Mouse (Mus musculus) myocyte (in vitro differentiated cells): ENCODE data around the gene Vps33b. TPM values are rescaled to one million over a fixed set of nuclear protein-coding genes. Genes with fewer than 3 reads are reported as not detected.

ENCODE experiments used
- H3K27me3 ChIP-seq: one replicate; pipeline ENCODE4 v1.6.1; 2011; ENCODE audit not compliant: control insufficient read depth, insufficient read depth, insufficient read length
- H3K36me3 ChIP-seq: one replicate; pipeline ENCODE4 v1.6.1; 2011; ENCODE audit not compliant: control insufficient read depth, insufficient read depth
- H3K4me2 ChIP-seq: one replicate; pipeline ENCODE4 v1.6.1; 2011; ENCODE audit warnings: low read depth, control low read depth
- H3K4me3 ChIP-seq: one replicate; pipeline ENCODE4 v1.5.1; 2011; ENCODE audit warnings: mild to moderate bottlenecking, control low read depth, moderate library complexity
- H3K79me2 ChIP-seq: one replicate; pipeline ENCODE4 v1.6.1; 2011; ENCODE audit not compliant: control insufficient read depth, insufficient read depth
- H3ac ChIP-seq: one replicate; pipeline ENCODE4 v1.6.1; 2011; ENCODE audit not compliant: control insufficient read depth, insufficient read length
- CEBPB ChIP-seq: IDR thresholded peaks from 2 replicates; pipeline ENCODE4 v1.6.1; 2011; ENCODE audit warnings: mild to moderate bottlenecking, moderate library complexity; ENCODE audit not compliant: poor library complexity, insufficient read depth, severe bottlenecking
- E2F4 ChIP-seq: IDR thresholded peaks from one replicate; pipeline ENCODE4 v1.6.1; 2011; ENCODE audit warnings: mild to moderate bottlenecking, control low read depth, moderate library complexity; ENCODE audit not compliant: insufficient read depth
- MAX ChIP-seq: IDR thresholded peaks from one replicate; pipeline ENCODE4 v1.6.1; 2011; ENCODE audit warnings: low read depth, mild to moderate bottlenecking, control low read depth
- MYOD1 ChIP-seq, 3 experiments: IDR thresholded peaks; one replicate each; pipeline ENCODE4 v1.6.1; 2011; ENCODE audit warnings: control low read depth in 2 of 3, low read depth in 2 of 3, mild to moderate bottlenecking in 2 of 3, moderate library complexity in 1 of 3; ENCODE audit not compliant: insufficient read length in 2 of 3, control insufficient read depth in 1 of 3
- MYOG ChIP-seq, 3 experiments: IDR thresholded peaks; one replicate each; pipeline ENCODE4 v1.6.1; 2011; ENCODE audit warnings: control low read depth in 2 of 3, low read depth in 2 of 3, mild to moderate bottlenecking in 2 of 3; ENCODE audit not compliant: insufficient read length in 2 of 3, control insufficient read depth in 1 of 3, insufficient read depth in 1 of 3
- POLR2A ChIP-seq: IDR thresholded peaks from one replicate; pipeline ENCODE4 v1.6.1; 2011; ENCODE audit warnings: low read depth, mild to moderate bottlenecking, control low read depth, moderate library complexity; ENCODE audit not compliant: insufficient read length
- POLR2AphosphoS2 ChIP-seq: IDR thresholded peaks from one replicate; pipeline ENCODE4 v1.6.1; 2011; ENCODE audit warnings: low read depth, control low read depth; ENCODE audit not compliant: insufficient read length
- REST ChIP-seq: IDR thresholded peaks from one replicate; pipeline ENCODE4 v1.6.1; 2011; ENCODE audit warnings: mild to moderate bottlenecking, control low read depth, moderate library complexity; ENCODE audit not compliant: insufficient read depth, insufficient read length
- SRF ChIP-seq: IDR thresholded peaks from one replicate; pipeline ENCODE4 v1.6.1; 2011; ENCODE audit warnings: low read depth; ENCODE audit not compliant: control insufficient read depth, insufficient read length
- TCF12 ChIP-seq: IDR thresholded peaks from one replicate; pipeline ENCODE4 v1.6.1; 2011; ENCODE audit warnings: mild to moderate bottlenecking, control low read depth; ENCODE audit not compliant: poor library complexity, insufficient read depth, severe bottlenecking
- TCF3 ChIP-seq: IDR thresholded peaks from one replicate; pipeline ENCODE4 v1.6.1; 2011; ENCODE audit warnings: low read depth, control low read depth; ENCODE audit not compliant: insufficient read length
- USF1 ChIP-seq: IDR thresholded peaks from one replicate; pipeline ENCODE4 v1.6.1; 2011; ENCODE audit warnings: low read depth, mild to moderate bottlenecking, control low read depth, moderate library complexity
- polyA plus RNA-seq: library from polyadenylated mRNA; unstranded; fragments of >200 nt; fragmentation: generic; extraction: Trizol; gene quantifications from one replicate; pipeline ENCODE4 v1.2.1, GENCODE M21; 2012; ENCODE audit warnings: missing spikeins

The Vps33b gene
- polyA plus RNA-seq, 1 experiment = 4.8 TPM

GRCm38 (mm10) chr7:80336932-80337331, 67.5 kb downstream of the Vps33b start:
- Histone ChIP-seq H3ac (no peak overlapping the region), H3K36me3 (peaks cover 14% of the 10 kb centered on the region), H3K4me3 (no peak overlapping the region), H3K4me2 (no peak overlapping the region), H3K27me3 (no peaks in the 10 kb centered on the region), H3K79me2 (peaks cover 15% of the 10 kb centered on the region)
- no peak for TF ChIP-seq USF1
- no peak for TF ChIP-seq CEBPB
- no peak for TF ChIP-seq TCF12

GRCm38 (mm10) chr7:80339371-80339770, 69.9 kb downstream of the Vps33b start:
- Histone ChIP-seq H3K79me2 (peaks cover 15% of the 10 kb centered on the region), H3K4me3 (peak overlapping the region; percentile 74), H3ac (peak overlapping the region; percentile 63), H3K36me3 (no peaks in the 10 kb centered on the region), H3K27me3 (no peaks in the 10 kb centered on the region), H3K4me2 (peak overlapping the region; percentile 94)
- no peak for TF ChIP-seq REST
- TF ChIP-seq MYOD1 (IDR thresholded peaks at IDR 0.05; ENCODE audit: control insufficient read depth in 1 of 3, insufficient read length in 2 of 3, low read depth in 2 of 3) = peak in 1 of 3 experiments; percentile 3

GRCm38 (mm10) chr7:80339793-80340628, 70.6 kb downstream of the Vps33b start:
- H3K4me2 ChIP-seq = peak overlapping the region; percentile 95
- H3ac ChIP-seq = peak overlapping the region; percentile 63
- H3K36me3 ChIP-seq = no peaks in the 10 kb centered on the region
- TF ChIP-seq SRF = peak; percentile 72
- peak; percentile 89 for TF ChIP-seq POLR2AphosphoS2
- no peak for TF ChIP-seq MYOG (IDR thresholded peaks at IDR 0.05; ENCODE audit: control insufficient read depth in 1 of 3, insufficient read depth in 1 of 3, insufficient read length in 2 of 3, low read depth in 2 of 3)
- peak; percentile 82 for TF ChIP-seq POLR2A
- no peak for TF ChIP-seq MAX
- TF ChIP-seq CEBPB = no peak
- H3K27me3 ChIP-seq = no peaks in the 10 kb centered on the region
- H3K4me3 ChIP-seq = peak overlapping the region; percentile 74
- H3K79me2 ChIP-seq = peaks cover 15% of the 10 kb centered on the region

- H3K36me3 ChIP-seq = no peaks in the 10 kb centered on the region
- TF ChIP-seq SRF (no peak), E2F4 (no peak), REST (no peak), POLR2A (no peak), MYOD1 (IDR thresholded peaks at IDR 0.05; ENCODE audit: control insufficient read depth in 1 of 3, insufficient read length in 2 of 3, low read depth in 2 of 3) (no peak), CEBPB (no peak), TCF3 (no peak), TCF12 (no peak)
- peaks cover 15% of the 10 kb centered on the region for H3K79me2 ChIP-seq
- H3ac ChIP-seq = peak within 1 kb of the TSS; percentile 63
- peak within 1 kb of the TSS; percentile 95 for H3K4me2 ChIP-seq
- no peaks in the 10 kb centered on the region for H3K27me3 ChIP-seq
- H3K4me3 ChIP-seq = peak within 1 kb of the TSS; percentile 74
These were observed 71.3 kb downstream of the Vps33b start, which contains the start of gene Unc45a for GRCm38 (mm10) chr7:80340793-80341192. Unc45a (minus strand) TSS chr7:80341005.

Other genes starting within 250 kb of the Vps33b start
- gene Zfp710, start 244.8 kb upstream of the Vps33b start, polyA plus RNA-seq = 5.3 TPM
- gene Idh2, start 154.3 kb upstream of the Vps33b start, polyA plus RNA-seq = 159 TPM
- 11.4 TPM for gene Sema4b, start 82.8 kb upstream of the Vps33b start, polyA plus RNA-seq
- gene Cib1, start 36.8 kb upstream of the Vps33b start, polyA plus RNA-seq = 98.7 TPM
- gene Gdpgp1, start 36.8 kb upstream of the Vps33b start, polyA plus RNA-seq = 0.91 TPM
- 0.24 TPM for gene Ttll13, start 23.3 kb upstream of the Vps33b start, polyA plus RNA-seq
- 55.0 TPM for gene Ngrn, start 8.4 kb upstream of the Vps33b start, polyA plus RNA-seq
- 25.5 TPM for gene Prc1, start 24.8 kb downstream of the Vps33b start, polyA plus RNA-seq
- gene Rccd1, start 54.8 kb downstream of the Vps33b start, polyA plus RNA-seq = 8.4 TPM
- gene Unc45a, start 71.4 kb downstream of the Vps33b start, polyA plus RNA-seq = 38.4 TPM
- gene Hddc3, start 73.5 kb downstream of the Vps33b start, polyA plus RNA-seq = 83.3 TPM
- gene Man2a2, start 101.7 kb downstream of the Vps33b start, polyA plus RNA-seq = 35.7 TPM
- gene Fes, start 118.3 kb downstream of the Vps33b start, polyA plus RNA-seq = 0.54 TPM
- 64.1 TPM for gene Furin, start 135.8 kb downstream of the Vps33b start, polyA plus RNA-seq